Mouse (Mus musculus): ENCODE results near the gene Gm13089. TPM values are rescaled to one million over a fixed set of nuclear protein-coding genes. Genes with fewer than 3 reads are reported as not detected.
"Not testable (repeated sequence)": the region's sequence is repeated elsewhere in the genome, so short reads cannot be mapped to it uniquely, and the experiment has no call there.

The Gm13089 gene
- polyA plus RNA-seq (2012; rRNA removed), result not detected in 2 replicates

- DNase-seq (ENCODE audit: low read depth), result no peak
Measured at GRCm38 (mm10) chr4:143702611-143703010, at the start of gene Gm13089. Gm13089 (minus strand) TSS chr4:143702711.

GRCm38 (mm10) chr4:143719155-143719554 lies 16.6 kb upstream of the Gm13089 start, which contains the start of gene Gm13078:
Gm13078 (plus strand) TSS chr4:143719455.
- no peak for DNase-seq (ENCODE audit: low read depth)

GRCm38 (mm10) chr4:143657146-143657545 lies 45.4 kb downstream of the Gm13089 start, which contains the start of gene Gm13088:
Gm13088 (minus strand) TSS chr4:143657246.
- not testable (repeated sequence) for DNase-seq (ENCODE audit: low read depth)

Other genes with a start within 250 kb of the Gm13089 start
- gene Gm13043, start 191.4 kb downstream of the Gm13089 start, polyA plus RNA-seq (2012; rRNA removed), result not detected in 2 replicates
- gene Gm13040, start 166.8 kb downstream of the Gm13089 start, polyA plus RNA-seq (2012; rRNA removed), result not detected in 2 replicates
- not detected in 2 replicates for gene BC080695, start 151.0 kb downstream of the Gm13089 start, polyA plus RNA-seq (2012; rRNA removed)
- not detected in 2 replicates for gene Gm13057, start 151.0 kb downstream of the Gm13089 start, polyA plus RNA-seq (2012; rRNA removed)
- gene Gm13083, start 87.7 kb downstream of the Gm13089 start, polyA plus RNA-seq (2012; rRNA removed), result not detected in 2 replicates
- not detected in 2 replicates for gene Gm13088, start 45.5 kb downstream of the Gm13089 start, polyA plus RNA-seq (2012; rRNA removed)
- gene Gm13078, start 16.7 kb upstream of the Gm13089 start, polyA plus RNA-seq (2012; rRNA removed), result not detected in 2 replicates
- gene Gm13023, start 86.6 kb upstream of the Gm13089 start, polyA plus RNA-seq (2012; rRNA removed), result not detected in 2 replicates
- not detected in 2 replicates for gene Gm13084, start 113.4 kb upstream of the Gm13089 start, polyA plus RNA-seq (2012; rRNA removed)
- not detected in 2 replicates for gene Gm13103, start 143.8 kb upstream of the Gm13089 start, polyA plus RNA-seq (2012; rRNA removed)
- not detected in 2 replicates for gene Pramef6, start 197.7 kb upstream of the Gm13089 start, polyA plus RNA-seq (2012; rRNA removed)
- gene Pramef25, start 248.3 kb upstream of the Gm13089 start, polyA plus RNA-seq (2012; rRNA removed), result not detected in 2 replicates

Data from gonadal fat pad, adult 2 months (tissue).